Mouse (Mus musculus) urinary bladder, postnatal 14 days (tissue): ENCODE measurements around the gene Defb48.

ENCODE experiments used
- DNase-seq: peaks from one replicate; pipeline ENCODE4 v3.0.0; 2021; ENCODE audit warnings: low spot score

Gene Defb48

DNA sequence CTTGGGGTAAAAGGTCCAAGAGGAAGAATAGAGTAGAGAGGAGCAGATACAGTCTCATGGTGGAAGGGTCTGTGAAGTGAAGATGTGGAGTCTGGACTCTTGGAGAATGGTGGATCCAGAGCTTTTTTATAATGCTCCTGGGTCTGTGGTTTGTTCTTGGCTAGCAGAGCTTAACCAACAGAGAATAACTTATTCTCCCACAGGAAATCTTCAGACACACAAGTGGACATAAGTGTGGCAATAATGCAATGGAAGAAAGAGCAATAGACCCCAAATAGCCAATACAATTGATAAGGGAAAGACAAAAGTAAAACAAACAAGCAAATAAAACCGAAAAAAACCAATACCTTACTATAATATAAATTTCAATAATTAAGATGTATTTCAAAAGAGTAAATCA is at the start of gene Defb48:
Defb48 (minus strand) TSS at position 101 of the 400 bp plus-strand sequence.
- no peak for DNase-seq

DNA sequence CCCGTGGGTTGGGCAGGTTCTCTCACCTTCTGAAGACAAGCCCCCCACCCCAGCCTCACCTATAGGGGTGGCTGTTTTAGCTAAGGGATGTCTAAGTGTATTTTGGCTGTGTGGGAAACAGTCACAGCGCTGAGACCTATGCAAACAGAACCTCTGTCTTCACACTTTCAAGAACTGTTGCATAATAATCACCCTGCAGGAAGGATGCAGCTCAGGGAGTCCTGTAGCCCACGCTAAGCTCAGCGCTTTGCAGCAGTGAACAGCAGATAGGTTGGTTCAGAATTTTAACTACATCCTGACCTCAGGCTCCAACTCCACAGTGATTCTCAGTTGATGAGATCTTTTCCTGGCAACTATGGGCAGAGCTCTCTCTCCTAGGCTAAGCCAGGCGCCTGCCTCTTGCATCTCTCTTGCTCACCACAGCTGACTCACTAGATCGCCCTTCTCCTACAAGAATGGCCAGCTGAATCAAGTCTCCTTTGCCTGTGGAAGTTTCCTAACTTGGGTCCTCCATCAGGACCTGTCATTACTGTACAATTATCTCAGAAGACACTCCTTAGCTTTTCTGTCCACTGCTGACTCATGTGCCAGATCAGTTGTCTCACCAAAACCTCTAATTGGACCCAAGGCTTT is 36.3 kb upstream of the Defb48 start:
- DNase-seq = no peak

DNA sequence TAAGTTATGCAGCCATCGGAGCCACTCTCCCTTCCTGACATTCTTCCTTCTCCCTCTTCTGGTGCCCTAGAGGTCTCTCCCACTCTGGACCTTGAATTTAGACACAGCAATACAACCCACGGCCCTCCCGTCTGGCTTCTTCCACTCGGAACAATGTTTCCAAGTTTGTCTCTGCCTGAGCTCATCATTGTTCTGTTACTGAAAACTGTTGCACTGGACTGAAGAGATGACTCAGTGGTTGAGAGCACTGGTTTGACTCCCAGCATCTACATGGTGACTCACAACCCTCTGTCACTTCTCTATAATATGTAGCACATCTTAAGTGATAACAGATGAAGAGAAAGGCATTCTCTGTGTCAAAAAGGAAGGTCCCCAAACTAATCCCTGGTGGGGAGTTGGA is 30.4 kb upstream of the Defb48 start:
- DNase-seq = no peak

DNA sequence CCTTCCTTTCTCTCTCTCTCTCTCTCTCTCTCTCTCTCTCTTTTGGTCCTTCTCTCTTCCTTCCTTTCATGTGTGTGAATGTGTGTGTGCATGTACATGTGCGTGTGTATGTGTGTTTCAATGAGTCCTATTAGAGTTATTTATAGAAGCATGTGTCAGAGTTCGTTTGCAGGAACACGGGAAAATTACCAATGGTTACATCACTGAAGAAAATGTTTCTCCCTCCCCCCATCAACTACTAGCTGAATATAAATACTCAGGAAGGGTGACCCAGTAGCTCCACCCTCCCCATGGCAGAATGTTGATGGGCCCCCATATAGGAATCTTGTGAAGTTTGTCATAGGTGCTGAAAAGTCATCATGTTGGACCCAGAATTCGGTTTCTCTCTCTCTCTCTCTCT is 28.8 kb upstream of the Defb48 start:
- no peak for DNase-seq

DNA sequence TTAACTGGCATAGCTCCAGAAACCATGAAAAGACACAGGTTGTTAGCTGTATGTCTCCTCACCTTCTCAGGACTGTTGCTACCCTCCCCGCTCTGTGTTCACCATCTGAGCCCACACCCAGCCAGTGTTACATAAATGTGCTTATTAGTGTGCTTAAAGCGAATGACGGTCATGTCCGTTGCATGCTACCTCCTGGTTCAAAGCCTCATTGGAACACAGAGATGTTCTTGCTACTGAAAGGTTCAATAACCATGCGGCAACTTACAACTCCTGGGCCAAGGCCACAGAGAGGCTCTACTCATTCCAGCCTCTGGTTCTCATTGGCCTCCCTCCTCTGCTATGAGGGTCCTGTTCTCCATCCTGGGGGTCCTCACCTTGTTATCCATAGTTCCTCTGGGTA is 27.2 kb upstream of the Defb48 start, which contains the start of gene Defb43:
Defb43 (plus strand) TSS at position 301 of the 400 bp plus-strand sequence.
- no peak for DNase-seq

DNA sequence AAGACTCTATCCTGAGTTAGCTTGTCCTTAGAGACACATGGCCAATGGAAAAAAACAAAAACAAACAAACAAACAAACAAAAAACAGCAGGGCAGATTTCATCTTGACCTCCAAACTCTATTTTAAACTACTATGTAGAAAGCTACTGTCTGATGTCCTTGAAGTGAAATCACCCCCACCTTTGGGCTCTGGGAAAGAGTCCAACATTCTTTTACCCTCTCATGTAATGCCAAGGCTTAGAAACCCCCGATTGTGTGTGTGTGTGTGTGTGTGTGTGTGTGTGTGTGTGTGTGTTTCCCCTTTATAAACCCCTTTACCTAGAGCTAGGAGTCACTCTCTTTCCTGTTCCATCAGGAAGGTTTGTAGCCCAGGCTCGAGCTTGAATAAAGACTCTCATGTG is 18.3 kb upstream of the Defb48 start:
- no peak for DNase-seq

DNA sequence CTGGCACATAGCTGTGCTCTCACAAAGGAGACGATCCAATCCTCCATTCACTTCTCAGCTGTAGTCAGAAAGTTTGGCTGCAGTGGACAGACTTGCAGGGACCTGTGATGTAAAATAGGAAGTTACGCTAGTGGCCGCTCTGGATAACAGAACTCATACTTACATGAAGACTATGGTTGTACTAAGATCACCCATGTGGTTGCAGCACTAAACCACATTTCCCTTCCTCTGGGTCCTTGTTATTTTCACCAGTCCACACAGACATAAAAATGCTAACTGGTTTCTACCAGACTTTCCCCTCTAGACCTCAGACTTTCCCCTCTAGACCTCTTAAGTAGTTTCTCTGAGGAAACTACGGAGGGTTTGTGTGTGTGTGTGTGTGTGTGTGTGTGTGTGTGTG is 14.7 kb upstream of the Defb48 start:
- DNase-seq = no peak

DNA sequence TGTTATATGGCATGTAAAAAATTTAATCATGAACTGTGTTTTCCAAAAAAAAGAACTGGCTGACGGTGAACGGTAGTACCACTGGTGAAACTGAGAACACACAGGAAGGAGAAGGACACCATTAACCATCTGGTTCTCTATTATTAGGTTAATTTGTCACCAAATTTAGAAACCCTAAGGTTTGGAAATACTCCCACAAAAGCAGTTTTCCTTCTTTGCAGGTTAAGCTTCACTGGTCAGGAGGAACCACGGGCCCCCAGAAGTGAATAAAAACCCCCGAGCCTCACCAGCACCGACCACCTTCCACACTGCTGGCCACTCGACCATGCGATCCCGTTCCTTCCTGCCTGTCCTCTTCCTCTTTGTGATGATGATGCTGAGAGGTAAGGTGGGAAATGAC is 13.5 kb upstream of the Defb48 start, which contains the start of gene Defb47:
Defb47 (plus strand) TSS at position 301 of the 400 bp plus-strand sequence.
- DNase-seq = no peak

DNA sequence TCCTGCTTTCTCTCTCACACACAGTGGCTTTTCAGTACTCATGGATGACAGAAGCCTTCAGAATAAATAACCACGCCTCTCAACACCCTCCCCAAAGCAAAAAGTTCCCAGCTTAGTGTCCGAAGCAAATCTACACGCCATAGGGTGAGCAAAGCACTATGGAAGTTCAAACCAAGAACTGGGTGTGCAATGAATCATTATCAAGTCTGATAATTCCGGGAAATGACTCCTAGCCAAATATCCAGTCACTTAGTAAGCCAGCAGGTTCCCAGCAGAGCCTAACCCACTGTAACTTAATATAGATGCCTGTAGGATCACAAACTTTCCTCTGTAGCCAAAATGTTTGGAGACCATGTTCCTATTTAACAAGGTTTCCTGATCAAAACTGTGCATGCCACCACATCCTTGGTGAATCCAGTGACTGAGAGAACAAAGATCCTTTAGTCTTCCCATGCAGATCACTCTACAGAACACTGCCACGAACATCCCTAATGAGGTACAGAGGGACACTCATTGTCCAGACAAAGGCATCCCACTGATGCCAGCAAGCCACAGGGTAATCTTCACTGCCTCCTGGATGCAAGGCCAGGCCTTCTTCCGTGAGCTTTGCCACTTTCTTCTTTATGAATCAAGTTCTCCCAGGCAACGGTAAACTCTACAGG is 7.7 kb upstream of the Defb48 start:
- DNase-seq = no peak

DNA sequence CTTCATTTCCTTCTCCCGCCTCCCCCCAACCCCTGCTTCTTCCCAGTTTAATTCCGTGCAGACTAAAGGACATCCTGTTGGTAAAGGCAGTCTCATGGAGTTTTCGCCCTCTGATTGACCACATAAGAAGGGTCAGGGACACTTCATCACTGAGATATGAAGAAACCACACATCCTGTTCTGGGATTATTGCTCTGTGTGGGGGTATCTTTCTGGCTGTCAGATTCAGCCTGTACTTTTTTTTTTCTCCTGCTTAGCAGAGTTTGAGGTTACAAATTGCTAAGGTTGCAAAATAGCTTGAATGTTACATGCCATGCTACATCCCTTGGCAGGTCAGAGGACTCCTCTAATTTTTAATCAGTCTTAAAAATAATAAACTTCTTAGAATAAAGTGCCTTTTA is 7.0 kb upstream of the Defb48 start:
- DNase-seq = no peak

DNA sequence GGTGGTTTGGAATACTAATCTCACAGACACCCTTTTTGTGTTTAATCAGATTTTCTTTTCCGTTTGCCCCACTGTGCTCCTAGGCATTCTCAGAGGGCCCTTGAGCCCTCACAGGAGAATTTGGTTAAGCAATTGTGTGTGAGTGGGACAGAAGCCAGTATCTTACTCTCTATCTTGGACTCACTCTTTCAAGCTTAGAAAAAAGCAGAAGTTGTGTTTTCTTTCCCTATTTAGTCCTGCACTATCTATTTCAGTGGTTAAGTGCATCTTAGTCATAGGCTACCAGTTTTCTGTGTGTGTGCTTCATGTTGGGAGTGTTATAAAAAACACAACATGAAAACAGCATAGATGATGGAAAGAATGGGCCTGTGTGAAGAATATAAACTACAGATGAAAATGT is 4.5 kb downstream of the Defb48 start:
- no peak for DNase-seq

DNA sequence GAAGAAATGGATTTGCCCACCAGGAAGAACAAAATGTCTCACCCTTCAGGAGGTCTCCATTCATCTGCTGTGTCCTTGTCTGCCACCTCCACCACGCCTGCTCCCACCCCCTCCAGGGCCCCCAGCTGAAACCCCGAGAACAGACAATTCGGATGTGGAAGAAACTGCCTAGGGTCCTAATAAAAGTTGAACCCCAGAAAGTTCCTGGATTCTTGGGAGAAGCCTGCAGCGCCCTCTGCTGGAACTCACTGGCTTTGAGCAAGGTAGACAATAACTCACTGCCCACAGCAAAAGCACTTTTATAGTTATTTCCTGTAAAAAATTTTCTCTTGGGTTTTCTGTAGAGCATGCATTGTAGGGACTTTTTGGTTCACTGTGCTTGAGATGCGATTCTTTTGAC is 9.3 kb downstream of the Defb48 start:
- DNase-seq = peak; percentile 74

DNA sequence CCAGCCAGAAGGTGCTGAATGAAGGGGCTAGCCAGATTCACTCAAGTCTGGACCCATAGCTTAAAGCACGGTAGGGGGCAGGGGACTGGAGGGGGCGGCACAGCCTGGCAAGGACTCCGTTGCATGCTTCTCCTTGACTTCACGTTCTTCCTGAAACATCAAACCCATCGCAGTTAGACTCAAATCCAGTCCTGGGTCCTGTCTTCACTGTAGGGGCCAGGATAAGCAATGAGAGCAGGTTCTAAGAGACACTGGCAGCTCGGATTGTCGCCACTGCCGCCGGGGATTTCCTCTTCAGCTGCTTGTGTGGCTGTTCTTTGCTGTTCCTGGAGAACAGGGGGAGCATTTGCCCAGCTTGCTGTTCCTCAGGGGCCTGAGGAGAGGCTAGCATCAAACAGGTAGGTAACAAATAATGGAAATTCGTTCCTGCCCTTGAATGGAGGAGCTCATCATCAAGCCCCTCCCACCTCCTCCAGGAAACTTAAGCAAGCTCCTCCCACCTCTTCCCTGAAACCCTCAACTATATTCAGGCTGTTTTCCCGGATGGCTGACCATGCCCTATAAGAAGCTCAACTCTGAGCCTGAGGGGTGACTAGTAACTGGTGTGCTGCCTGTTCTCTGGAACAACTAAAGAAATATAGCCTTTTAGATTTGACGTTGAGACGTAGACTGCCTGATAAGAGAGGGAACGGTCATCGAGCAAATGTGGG is 18.3 kb downstream of the Defb48 start:
- no peak for DNase-seq

DNA sequence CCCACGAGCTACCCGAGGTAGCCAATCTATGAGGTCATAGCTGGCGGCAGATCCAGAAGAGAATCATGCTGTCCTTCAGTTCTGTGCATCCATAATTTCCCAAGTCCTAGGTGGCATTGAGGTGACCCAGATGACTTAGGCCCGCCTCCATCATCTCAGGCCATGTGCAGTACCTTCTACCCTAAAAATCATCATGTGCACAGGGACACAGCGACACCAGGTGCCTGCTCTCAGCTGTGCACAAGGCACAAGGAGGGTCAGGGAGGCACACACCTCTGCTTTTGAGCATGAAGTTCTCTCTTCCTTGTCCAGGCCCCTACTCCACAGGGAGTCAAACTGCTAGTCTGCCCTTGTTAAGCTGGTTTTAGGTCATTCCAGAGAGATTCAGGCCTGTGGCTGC is 19.0 kb downstream of the Defb48 start:
- DNase-seq = no peak

DNA sequence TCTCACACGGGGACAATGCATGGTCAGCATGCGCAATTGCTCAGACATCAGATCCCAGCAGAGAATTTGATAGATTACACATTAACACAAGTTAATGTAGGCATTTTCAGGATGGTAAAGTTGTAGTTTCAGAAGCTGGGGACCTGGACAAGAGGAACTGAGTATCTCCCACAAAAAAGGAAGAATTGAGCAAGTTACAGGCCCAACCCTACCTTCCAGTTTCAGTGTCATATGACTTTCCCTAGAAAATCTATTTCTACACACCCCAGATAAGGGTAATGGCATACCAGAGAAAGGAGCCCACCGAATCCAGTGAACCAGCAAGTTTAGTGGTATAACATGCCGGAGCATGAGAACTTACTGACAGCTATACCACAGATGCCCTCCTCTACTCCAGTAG is 20.7 kb downstream of the Defb48 start:
- DNase-seq = no peak

DNA sequence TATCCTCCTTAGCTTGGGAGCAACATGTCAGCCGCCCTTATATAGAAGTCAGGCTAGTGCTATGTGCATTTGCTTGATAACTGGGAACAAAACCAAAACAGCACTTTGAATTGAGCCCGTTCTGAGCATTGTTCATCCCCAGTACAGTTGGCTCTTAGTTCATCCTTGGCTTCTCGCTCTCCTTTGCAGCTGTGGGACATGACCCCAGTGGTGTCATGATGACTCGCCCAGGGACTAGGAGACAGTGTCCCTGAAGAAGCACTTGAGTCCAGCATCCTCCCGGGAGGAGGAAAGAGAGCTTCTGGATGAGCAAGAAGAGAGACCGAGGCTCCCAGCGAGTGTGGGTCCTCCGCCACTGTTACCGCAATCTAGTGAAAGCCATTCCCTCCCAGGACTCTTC is 28.2 kb downstream of the Defb48 start:
- DNase-seq = no peak

DNA sequence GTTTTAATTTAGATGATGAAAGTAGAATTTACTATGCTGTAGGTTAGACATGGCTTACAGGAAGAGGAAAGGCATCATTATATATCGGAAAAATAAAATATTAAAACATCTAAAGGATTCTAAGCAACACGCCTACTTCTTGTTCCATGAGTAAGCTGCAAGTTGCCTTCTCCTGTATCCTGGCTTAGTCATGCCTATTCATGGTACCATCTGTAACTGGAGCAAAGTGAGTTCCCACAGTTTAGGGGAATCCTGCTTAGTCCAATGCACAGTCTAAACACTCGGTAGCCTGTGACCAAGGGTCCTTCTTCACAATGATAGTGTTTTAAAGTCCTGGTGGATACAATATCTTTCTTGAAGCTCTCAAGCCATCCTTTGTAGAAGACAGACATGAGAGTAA is 37.5 kb downstream of the Defb48 start:
- no peak for DNase-seq

DNA sequence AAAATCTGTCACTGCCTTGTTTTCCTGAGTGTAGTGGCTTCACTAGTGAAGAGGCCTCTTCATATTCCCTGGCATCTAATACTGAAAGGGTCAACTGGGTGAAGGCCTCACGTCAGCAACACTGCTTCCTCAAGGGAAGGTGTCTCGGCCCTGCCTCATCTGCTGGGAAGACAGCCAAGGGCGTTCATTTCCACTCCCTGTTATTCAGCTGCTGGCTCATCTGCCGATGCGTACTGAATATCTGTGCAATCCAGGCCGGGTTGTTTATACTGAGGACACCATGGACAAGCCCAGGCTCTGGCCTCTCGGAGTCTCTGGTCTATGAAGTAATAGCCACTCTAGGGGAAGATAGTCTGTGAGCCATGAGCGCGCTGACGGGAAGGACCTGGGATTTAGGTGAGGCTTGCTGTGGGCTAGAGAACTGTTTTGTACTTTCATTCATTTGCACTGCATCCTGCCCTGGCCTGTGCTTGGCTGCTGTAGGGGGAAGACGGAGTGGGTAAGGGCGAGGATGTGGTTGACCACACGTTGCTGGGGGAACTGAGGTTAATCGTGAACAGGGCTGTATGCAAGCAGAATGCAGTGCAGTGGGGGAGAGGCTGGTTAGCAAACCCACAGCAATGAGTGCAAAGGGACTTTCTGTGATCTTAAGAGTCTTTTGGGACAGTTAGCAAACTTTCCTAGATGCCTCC is 43.8 kb downstream of the Defb48 start:
- DNase-seq = peak; percentile 73

DNA sequence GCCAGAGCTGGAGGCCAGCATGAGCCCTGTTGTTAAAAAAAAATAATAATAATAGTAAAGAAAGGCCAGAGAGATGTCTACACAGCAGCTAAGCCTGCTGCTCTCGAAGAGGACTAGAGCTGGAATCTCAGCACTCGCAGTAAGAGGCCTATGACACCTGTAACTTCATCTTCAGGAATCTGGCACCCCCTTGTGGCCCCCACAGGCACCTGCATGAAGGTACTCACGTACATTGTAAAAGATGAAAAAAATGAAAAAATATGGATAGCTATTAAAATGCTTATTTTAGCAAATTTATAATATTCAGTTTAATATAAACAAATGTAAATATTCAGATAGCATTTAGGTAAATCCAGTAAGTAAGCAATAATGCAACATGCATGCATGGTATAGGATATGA is 44.9 kb downstream of the Defb48 start:
- DNase-seq = no peak

DNA sequence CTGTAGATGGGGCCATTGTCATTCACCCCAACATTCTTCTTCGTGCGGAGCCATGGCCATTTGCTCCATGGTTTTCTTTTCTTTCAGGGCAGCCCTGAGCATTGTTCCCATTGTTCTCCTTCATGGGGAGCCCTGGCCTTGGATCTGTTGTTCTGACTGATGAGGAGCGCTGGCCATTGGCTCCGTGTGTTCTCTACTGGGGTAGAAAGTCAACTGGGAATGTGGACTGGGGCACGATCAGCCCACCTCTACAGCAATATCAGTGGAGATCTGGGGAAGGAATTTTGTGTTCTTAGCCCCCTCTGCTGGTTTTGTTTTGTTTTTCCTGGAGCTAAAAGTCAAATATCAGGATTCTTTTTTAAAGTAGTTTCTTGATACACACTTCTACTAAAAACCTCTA is 46.6 kb downstream of the Defb48 start:
- no peak for DNase-seq

DNA sequence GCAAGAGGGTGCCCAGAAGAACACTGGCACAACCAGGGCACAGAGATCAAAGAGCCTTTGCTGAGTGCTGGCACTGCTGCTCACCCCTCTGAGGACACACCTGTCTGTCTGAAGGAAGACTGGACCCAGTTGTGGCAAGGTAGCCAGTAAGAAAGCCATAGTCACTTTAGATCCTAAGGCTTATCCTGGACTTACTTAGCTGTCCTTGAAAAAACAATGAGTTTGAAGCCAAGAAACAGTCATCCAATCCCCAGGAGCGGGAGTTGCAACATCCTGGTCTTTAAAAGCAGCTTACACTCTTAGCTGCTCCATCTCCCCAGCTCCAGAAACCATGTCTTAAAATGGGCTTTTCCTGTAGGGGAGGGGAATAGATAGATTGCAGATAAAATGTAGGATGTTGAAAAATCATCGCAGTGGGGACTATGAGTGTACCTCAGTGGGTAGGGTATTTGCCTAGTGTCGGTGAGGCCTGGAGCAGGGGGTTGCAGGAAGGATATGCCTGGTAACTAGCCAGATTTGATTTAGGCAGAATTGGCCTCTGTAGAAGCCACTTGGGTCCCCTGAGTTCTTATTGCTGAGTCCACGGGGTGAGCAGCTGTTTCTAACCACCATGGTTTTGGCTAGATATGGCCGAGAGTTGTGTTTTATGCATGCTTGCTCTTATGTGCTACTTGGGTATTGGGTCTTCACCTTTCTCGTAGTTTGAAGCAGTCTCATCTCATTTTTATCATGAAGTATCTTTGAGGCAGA is 47.5 kb downstream of the Defb48 start:
- DNase-seq = no peak

DNA sequence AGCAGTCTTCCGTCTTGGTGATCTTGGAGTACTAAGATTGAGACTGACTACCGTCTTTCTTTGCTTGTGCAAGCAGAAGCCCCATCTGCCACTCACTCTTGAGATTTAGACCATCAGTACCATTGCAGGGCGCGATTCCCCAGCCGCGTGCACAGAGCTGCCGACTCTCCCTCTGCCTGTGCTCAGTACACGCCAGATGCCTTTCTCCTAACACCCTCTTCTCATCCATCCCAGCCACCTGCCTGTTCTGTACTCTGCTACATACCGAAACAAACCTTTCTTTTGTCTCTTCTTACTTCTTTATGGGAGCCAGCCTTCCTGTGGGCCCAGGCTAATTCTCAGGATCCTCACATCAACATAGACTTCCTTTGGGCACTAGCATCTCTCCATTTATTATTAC is 48.9 kb downstream of the Defb48 start:
- no peak for DNase-seq
